Mouse (Mus musculus): Measurements from ENCODE around the gene Prdm10. TPM values are rescaled to one million over a fixed set of nuclear protein-coding genes. Genes with fewer than 3 reads are reported as not detected.

Prdm10 gene
- polyA plus RNA-seq, 1 experiment from 2014 or later = 7.9 TPM

GRCm38 (mm10) chr9:31353518-31353917 lies 73.2 kb downstream of the Prdm10 start:
- H3K4me2 ChIP-seq = no peak overlapping the region
- WGBS = 89% methylated on average over 10 of the region's 10 CpGs
- no peak for ATAC-seq (ENCODE audit: low FRiP score)
- no peak overlapping the region for H3K4me3 ChIP-seq (ENCODE audit: low read depth, low read length)
- no peak for DNase-seq (ENCODE audit: low spot score, missing footprints)
- no peaks in the 10 kb centered on the region for H3K9me3 ChIP-seq (ENCODE audit: control insufficient read depth, low read length)
- H3K27ac ChIP-seq (ENCODE audit: low read depth, low read length) = no peak overlapping the region
- H3K4me1 ChIP-seq (ENCODE audit: control insufficient read depth, insufficient read depth, low read length) = no peaks in the 10 kb centered on the region
- H3K9ac ChIP-seq (ENCODE audit: low read length) = no peak overlapping the region
- H3K27me3 ChIP-seq (ENCODE audit: control insufficient read depth, insufficient read depth, low read length) = no peaks in the 10 kb centered on the region
- H3K36me3 ChIP-seq (ENCODE audit: control insufficient read depth, insufficient read depth, low read length) = 0 out of 2 replicates have a peak, but pooled peaks cover 5% of the 10 kb centered on the region

GRCm38 (mm10) chr9:31354051-31354450 lies 73.7 kb downstream of the Prdm10 start:
- 0 out of 2 replicates have a peak, but pooled peaks cover 5% of the 10 kb centered on the region for H3K36me3 ChIP-seq (ENCODE audit: control insufficient read depth, insufficient read depth, low read length)
- no peaks in the 10 kb centered on the region for H3K4me1 ChIP-seq (ENCODE audit: control insufficient read depth, insufficient read depth, low read length)
- ATAC-seq (ENCODE audit: low FRiP score) = no peak
- no peak overlapping the region for H3K9ac ChIP-seq (ENCODE audit: low read length)
- no peaks in the 10 kb centered on the region for H3K9me3 ChIP-seq (ENCODE audit: control insufficient read depth, low read length)
- H3K27me3 ChIP-seq (ENCODE audit: control insufficient read depth, insufficient read depth, low read length) = no peaks in the 10 kb centered on the region
- no peak overlapping the region for H3K27ac ChIP-seq (ENCODE audit: low read depth, low read length)
- DNase-seq (ENCODE audit: low spot score, missing footprints) = no peak
- H3K4me3 ChIP-seq (ENCODE audit: low read depth, low read length) = no peak overlapping the region
- 90% methylated on average over 7 of the region's 7 CpGs for WGBS
- H3K4me2 ChIP-seq = no peak overlapping the region

- DNase-seq (ENCODE audit: low spot score, missing footprints) (no peak), ATAC-seq (ENCODE audit: low FRiP score) (no peak)
- Histone ChIP-seq H3K9ac (ENCODE audit: low read length) (no peak overlapping the region), H3K36me3 (ENCODE audit: control insufficient read depth, insufficient read depth, low read length) (peaks cover 9% of the 10 kb centered on the region; the same call in 1 of the 2 replicates), H3K4me1 (ENCODE audit: control insufficient read depth, insufficient read depth, low read length) (no peaks in the 10 kb centered on the region), H3K4me3 (ENCODE audit: low read depth, low read length) (no peak overlapping the region), H3K27me3 (ENCODE audit: control insufficient read depth, insufficient read depth, low read length) (no peaks in the 10 kb centered on the region), H3K4me2 (no peak overlapping the region), H3K27ac (ENCODE audit: low read depth, low read length) (no peak overlapping the region), H3K9me3 (ENCODE audit: control insufficient read depth, low read length) (no peaks in the 10 kb centered on the region)
- 89% methylated on average over 9 of the region's 9 CpGs for WGBS
Measured at GRCm38 (mm10) chr9:31363698-31364609, 83.6 kb downstream of the Prdm10 start.

- WGBS = 89% methylated on average over 8 of the region's 8 CpGs
- H3K4me1 ChIP-seq (ENCODE audit: control insufficient read depth, insufficient read depth, low read length) = no peaks in the 10 kb centered on the region
- no peak overlapping the region for H3K4me3 ChIP-seq (ENCODE audit: low read depth, low read length)
- H3K27ac ChIP-seq (ENCODE audit: low read depth, low read length) = no peak overlapping the region
- no peak overlapping the region for H3K4me2 ChIP-seq
- no peaks in the 10 kb centered on the region for H3K27me3 ChIP-seq (ENCODE audit: control insufficient read depth, insufficient read depth, low read length)
- no peak overlapping the region for H3K9ac ChIP-seq (ENCODE audit: low read length)
- H3K9me3 ChIP-seq (ENCODE audit: control insufficient read depth, low read length) = no peaks in the 10 kb centered on the region
- DNase-seq (ENCODE audit: low spot score, missing footprints) (no peak), ATAC-seq (ENCODE audit: low FRiP score) (no peak)
- H3K36me3 ChIP-seq (ENCODE audit: control insufficient read depth, insufficient read depth, low read length) = peaks cover 5% of the 10 kb centered on the region; the same call in 1 of the 2 replicates
Measured at GRCm38 (mm10) chr9:31365086-31365485, 84.7 kb downstream of the Prdm10 start.

- no peak overlapping the region for H3K27ac ChIP-seq (ENCODE audit: low read depth, low read length)
- no peaks in the 10 kb centered on the region for H3K9me3 ChIP-seq (ENCODE audit: control insufficient read depth, low read length)
- H3K4me2 ChIP-seq = no peak overlapping the region
- ATAC-seq (ENCODE audit: low FRiP score) (no peak), DNase-seq (ENCODE audit: low spot score, missing footprints) (no peak)
- peaks cover 12% of the 10 kb centered on the region; the same call in 1 of the 2 replicates for H3K36me3 ChIP-seq (ENCODE audit: control insufficient read depth, insufficient read depth, low read length)
- no peak overlapping the region for H3K9ac ChIP-seq (ENCODE audit: low read length)
- H3K27me3 ChIP-seq (ENCODE audit: control insufficient read depth, insufficient read depth, low read length) = no peaks in the 10 kb centered on the region
- 90% methylated on average over 3 of the region's 3 CpGs for WGBS
- no peak overlapping the region for H3K4me3 ChIP-seq (ENCODE audit: low read depth, low read length)
- H3K4me1 ChIP-seq (ENCODE audit: control insufficient read depth, insufficient read depth, low read length) = no peaks in the 10 kb centered on the region
Measured at GRCm38 (mm10) chr9:31371740-31372139, 91.4 kb downstream of the Prdm10 start.

- Histone ChIP-seq H3K4me3 (ENCODE audit: low read depth, low read length) (no peak overlapping the region), H3K36me3 (ENCODE audit: control insufficient read depth, insufficient read depth, low read length) (peaks cover 5% of the 10 kb centered on the region; the same call in 1 of the 2 replicates), H3K9me3 (ENCODE audit: control insufficient read depth, low read length) (no peaks in the 10 kb centered on the region), H3K27me3 (ENCODE audit: control insufficient read depth, insufficient read depth, low read length) (no peaks in the 10 kb centered on the region), H3K9ac (ENCODE audit: low read length) (no peak overlapping the region), H3K27ac (ENCODE audit: low read depth, low read length) (no peak overlapping the region), H3K4me2 (no peak overlapping the region), H3K4me1 (ENCODE audit: control insufficient read depth, insufficient read depth, low read length) (no peaks in the 10 kb centered on the region)
- no peak for ATAC-seq (ENCODE audit: low FRiP score)
- no peak for DNase-seq (ENCODE audit: low spot score, missing footprints)
Measured at GRCm38 (mm10) chr9:31376661-31377060, 96.3 kb downstream of the Prdm10 start.

- Histone ChIP-seq H3K4me1 (ENCODE audit: control insufficient read depth, insufficient read depth, low read length) (peaks cover 10% of the 10 kb centered on the region), H3K9me3 (ENCODE audit: control insufficient read depth, low read length) (no peaks in the 10 kb centered on the region), H3K4me2 (no peak overlapping the region), H3K9ac (ENCODE audit: low read length) (no peak overlapping the region), H3K27me3 (ENCODE audit: control insufficient read depth, insufficient read depth, low read length) (no peaks in the 10 kb centered on the region), H3K4me3 (ENCODE audit: low read depth, low read length) (no peak overlapping the region), H3K27ac (ENCODE audit: low read depth, low read length) (no peak overlapping the region), H3K36me3 (ENCODE audit: control insufficient read depth, insufficient read depth, low read length) (no peaks in the 10 kb centered on the region; the same call in 1 of the 2 replicates)
- DNase-seq (ENCODE audit: low spot score, missing footprints) = no peak
- WGBS = 86% methylated on average over 17 of the region's 17 CpGs
- ATAC-seq (ENCODE audit: low FRiP score) = no peak
Measured at GRCm38 (mm10) chr9:31384786-31385499, 104.6 kb downstream of the Prdm10 start.

GRCm38 (mm10) chr9:31385500-31385869 lies 105.1 kb downstream of the Prdm10 start:
- H3K4me2 ChIP-seq = peak overlapping the region; percentile 67
- H3K9me3 ChIP-seq (ENCODE audit: control insufficient read depth, low read length) = no peaks in the 10 kb centered on the region
- peak overlapping the region; percentile 93 for H3K4me3 ChIP-seq (ENCODE audit: low read depth, low read length)
- ATAC-seq (ENCODE audit: low FRiP score) = peak; percentile 19; the same call in 1 of the 2 replicates
- peak overlapping the region; percentile 88; the same call in 1 of the 2 replicates for H3K9ac ChIP-seq (ENCODE audit: low read length)
- no peaks in the 10 kb centered on the region for H3K27me3 ChIP-seq (ENCODE audit: control insufficient read depth, insufficient read depth, low read length)
- DNase-seq (ENCODE audit: low spot score, missing footprints) = peak; percentile 84
- no peak overlapping the region for H3K27ac ChIP-seq (ENCODE audit: low read depth, low read length)
- WGBS = 29% methylated on average over 4 of the region's 4 CpGs
- peaks cover 10% of the 10 kb centered on the region for H3K4me1 ChIP-seq (ENCODE audit: control insufficient read depth, insufficient read depth, low read length)
- H3K36me3 ChIP-seq (ENCODE audit: control insufficient read depth, insufficient read depth, low read length) = no peaks in the 10 kb centered on the region; the same call in none of the 2 replicates

GRCm38 (mm10) chr9:31385947-31386354 lies 105.6 kb downstream of the Prdm10 start, which contains the start of gene Nfrkb:
Gene Nfrkb (plus strand): TSS chr9:31386192.
- peak within 1 kb of the TSS; percentile 67 for H3K4me2 ChIP-seq
- peaks cover 2% of the 10 kb centered on the region for H3K36me3 ChIP-seq (ENCODE audit: control insufficient read depth, insufficient read depth, low read length)
- peak within 1 kb of the TSS; percentile 93 for H3K4me3 ChIP-seq (ENCODE audit: low read depth, low read length)
- H3K9me3 ChIP-seq (ENCODE audit: control insufficient read depth, low read length) = no peaks in the 10 kb centered on the region
- H3K4me1 ChIP-seq (ENCODE audit: control insufficient read depth, insufficient read depth, low read length) = peaks cover 10% of the 10 kb centered on the region
- no peaks in the 10 kb centered on the region for H3K27me3 ChIP-seq (ENCODE audit: control insufficient read depth, insufficient read depth, low read length)
- DNase-seq (ENCODE audit: low spot score, missing footprints) = peak; percentile 99
- WGBS = under 1% methylated on average over 46 of the region's 46 CpGs
- peak within 1 kb of the TSS; percentile 88 for H3K9ac ChIP-seq (ENCODE audit: low read length)
- no peak within 1 kb of the TSS for H3K27ac ChIP-seq (ENCODE audit: low read depth, low read length)
- peak; percentile 98 for ATAC-seq (ENCODE audit: low FRiP score)

Measured in midbrain, embryonic 11.5 days (tissue).